Mouse (Mus musculus) c-Kit-negative CD71-positive TER-119-positive erythroid progenitor cells, embryonic 14.5 days (primary cell): ENCODE measurements around the gene Efs.

Source experiments
- DNase-seq: peaks from one replicate; pipeline ENCODE4 v3.0.0-alpha.2; 2013; ENCODE audit warnings: low read depth, low spot score

The Efs gene

GRCm38 (mm10) chr14:54924641-54925348 is 1.1 kb downstream of the Efs start:
- DNase-seq = peak; percentile 22

DNA sequence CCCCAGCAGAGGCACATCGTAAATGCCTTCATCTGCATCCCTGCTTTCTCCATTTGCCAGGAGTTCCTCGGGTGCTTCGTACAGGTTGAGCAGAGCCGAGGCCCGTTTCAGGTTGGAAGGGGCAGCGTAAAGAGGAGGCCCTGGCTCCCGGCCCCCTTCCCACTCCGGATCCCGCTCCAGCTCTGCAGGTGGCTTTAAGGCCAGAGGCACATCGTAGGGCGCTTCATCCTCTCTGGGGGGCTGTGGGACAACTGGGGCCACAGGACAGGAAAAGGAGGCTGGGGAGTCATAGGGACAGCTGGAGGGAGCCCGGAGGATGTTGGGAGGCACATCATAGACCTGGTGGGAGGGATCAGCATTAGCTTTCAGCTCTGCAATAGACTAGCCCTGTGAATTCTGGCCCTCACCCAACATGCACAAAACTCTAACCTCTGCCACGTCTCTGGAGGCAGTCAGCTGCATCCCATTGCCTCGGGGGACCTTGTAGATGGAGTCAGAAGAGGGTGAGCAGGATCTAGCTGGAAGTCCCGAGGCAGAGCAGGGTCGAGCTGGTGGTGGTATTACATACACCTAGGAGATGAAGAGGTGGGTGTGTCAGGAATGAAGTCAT is 5.7 kb downstream of the Efs start:
- DNase-seq = no peak

DNA sequence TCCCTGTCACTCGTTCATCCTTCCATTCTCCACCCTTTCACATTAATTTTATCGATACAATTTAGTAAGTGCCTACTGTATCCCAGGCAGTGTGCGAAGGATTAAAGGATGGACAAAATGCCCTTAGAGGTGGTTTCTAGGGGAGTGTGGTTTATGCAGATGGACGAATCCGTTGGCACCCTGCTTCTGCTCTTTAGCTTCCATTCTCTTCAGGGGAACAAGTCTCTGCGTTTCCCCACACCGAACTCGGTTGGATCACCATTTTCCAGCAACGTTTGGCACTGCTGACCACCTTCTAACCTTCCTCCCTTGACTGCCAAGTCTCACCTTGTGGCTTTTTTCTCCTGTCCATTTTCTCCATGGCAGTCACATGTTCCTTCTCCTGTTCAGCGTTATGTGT is 12.6 kb downstream of the Efs start:
- DNase-seq = no peak

- no peak for DNase-seq
Measured at GRCm38 (mm10) chr14:54912886-54913285, 13.0 kb downstream of the Efs start, which contains the start of gene Slc22a17. TSS of gene Slc22a17 (minus strand) at chr14:54913132.

GRCm38 (mm10) chr14:54912109-54912850 is 13.6 kb downstream of the Efs start:
- DNase-seq = no peak

DNA sequence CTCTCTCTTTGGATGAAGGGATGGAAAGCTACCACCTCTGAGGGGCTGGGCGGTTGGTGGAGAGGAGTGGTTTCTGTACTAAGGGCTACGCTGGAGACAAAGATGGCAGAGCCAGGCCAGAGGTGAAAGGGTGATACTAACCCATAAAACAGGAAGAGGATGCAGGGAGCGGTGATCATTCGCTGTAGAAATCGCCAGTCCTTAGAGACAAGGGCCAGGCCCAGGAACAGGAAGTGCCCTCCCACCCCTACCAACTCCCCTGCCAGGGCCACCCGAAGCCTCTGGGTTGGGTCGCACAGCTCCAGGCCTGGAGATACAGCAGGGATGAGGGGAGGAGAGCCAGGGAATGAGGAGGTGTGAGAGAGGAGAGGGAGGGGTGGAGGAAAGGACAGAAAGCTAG is 17.2 kb downstream of the Efs start:
- no peak for DNase-seq

- DNase-seq = no peak
Measured at GRCm38 (mm10) chr14:54903641-54904040, 22.3 kb downstream of the Efs start.

DNA sequence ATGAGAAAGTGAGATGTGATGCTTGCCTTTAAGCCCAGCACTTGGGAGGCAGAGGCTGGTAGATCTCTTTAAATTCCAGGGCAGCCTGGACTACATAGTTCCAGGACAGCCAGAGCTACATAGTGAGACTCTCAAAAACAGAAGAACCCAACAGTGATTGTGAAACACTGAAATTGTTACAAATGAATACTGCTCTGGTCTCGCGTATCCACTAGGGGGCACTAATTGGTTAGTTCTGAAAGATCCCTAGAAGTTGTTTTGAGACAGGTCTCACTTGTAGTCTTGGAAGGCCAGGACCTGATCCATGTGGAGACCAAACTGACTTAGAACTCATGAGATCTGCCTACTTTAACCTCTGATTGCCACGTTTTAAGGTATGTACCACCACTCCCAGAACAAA is 25.5 kb downstream of the Efs start:
- DNase-seq = no peak

GRCm38 (mm10) chr14:54897445-54897844 is 28.5 kb downstream of the Efs start:
- no peak for DNase-seq

DNA sequence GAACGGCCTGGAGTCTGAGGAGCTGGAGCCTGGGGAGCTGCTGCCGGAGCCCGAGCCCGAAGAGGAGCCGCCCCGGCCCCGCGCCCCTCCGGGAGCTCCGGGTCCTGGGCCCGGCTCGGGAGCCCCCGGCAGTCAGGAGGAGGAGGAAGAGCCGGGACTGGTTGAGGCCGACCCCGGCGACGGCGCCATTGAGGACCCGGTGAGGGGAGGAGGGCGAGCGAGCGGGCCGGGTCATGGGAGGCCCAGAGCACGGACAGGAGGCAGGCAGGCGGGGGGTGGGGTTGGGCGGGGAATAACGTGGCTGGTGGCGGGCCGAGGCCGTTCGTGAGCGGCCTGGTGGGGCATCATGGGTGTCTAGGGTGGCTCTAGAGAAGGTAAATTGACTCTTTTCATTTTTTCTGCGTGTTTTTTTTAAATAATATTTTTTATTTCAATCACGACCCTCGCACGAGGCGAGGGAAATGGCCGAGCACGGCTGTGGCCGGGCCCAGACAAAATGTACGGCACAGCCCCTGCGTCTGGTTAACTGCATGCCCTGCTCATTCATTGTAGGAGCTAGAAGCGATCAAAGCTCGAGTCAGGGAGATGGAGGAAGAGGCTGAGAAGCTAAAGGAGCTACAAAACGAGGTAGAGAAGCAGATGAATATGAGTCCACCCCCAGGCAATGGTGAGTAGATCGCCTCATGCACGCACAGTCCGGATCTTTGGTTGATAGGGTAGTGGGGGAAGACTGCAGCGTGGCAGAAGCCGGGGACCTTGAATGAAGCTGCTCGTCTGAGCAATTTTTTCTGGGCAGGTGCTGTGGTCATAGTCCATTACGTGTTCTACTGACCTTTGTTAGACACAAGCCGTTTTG is 31.4 kb downstream of the Efs start:
- DNase-seq = no peak

- peak; percentile 100 for DNase-seq
Measured at GRCm38 (mm10) chr14:54893651-54894181, 32.2 kb downstream of the Efs start.

DNA sequence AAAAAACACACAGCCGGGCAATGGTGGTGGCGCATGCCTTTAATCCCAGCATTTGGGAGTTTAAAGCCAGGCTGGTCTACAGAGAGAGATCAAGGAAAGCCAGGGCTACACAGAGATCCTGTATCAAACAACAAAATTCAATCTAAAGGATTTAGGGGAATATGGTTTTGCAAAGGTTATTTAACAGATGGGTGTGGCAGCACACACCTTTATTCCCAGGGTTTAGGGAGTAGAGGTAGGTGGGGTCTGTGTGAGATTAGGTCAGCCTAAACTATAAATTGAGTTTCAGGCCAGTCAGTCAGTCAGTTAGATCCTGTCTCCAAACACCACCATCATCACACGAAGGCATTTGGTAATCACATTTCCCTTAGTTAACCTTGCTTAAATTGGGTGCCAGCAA is 33.7 kb downstream of the Efs start, which contains the start of gene Pabpn1:
TSS of gene Pabpn1 (plus strand) at position 301 of the 400 bp plus-strand sequence.
- no peak for DNase-seq

GRCm38 (mm10) chr14:54885309-54885708 is 40.6 kb downstream of the Efs start:
- DNase-seq = no peak

GRCm38 (mm10) chr14:54884022-54884712 is 41.8 kb downstream of the Efs start:
- no peak for DNase-seq

DNA sequence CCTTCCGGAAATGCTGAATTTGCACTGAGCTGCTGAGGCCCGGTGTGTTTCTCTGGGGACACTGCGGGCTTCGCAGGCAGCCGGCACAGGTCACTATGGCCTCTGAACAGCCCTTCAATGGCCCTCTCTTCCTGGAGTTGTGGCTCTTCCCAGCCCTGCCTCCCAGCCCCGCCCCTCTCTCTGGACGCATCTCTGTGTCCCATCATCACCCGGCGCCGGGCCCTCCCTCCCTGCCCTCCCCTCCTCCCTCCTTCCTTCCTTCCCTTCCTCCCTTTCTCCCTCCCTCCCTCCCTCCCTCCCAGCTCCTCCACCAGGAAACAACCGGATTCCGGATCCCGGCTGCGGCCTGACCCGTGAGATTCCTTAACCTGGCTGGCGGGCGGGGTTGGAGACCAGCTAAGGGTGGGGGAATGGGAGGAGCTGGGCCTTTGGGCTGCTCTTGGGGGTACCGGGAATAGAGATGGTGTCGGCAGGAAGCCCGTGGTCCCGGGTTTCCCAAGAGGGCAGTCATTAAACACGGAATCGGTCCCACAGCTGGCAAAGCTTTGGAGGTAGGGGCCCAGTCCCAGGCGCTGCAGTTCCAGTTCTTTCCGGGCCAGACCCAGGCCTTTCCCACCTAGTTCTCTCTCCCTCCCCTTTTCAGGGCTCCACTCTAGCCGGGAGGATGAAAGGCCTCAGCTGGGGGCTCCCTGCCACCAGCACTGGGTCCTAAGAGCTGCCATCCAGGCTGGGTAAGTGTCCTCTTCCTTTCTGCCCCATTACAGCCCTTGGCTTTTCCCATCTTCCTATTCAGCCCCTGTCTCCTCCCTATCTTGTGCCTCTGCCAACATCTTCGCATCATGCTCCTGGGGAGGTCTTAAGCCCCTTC is 42.5 kb downstream of the Efs start, which contains the start of the genes Bcl2l2 and Gm20521:
TSS of gene Bcl2l2 (plus strand) at position 224 of the 868 bp plus-strand sequence.
TSS of gene Gm20521 (plus strand) at position 288 of the 868 bp plus-strand sequence.
- no peak for DNase-seq

DNA sequence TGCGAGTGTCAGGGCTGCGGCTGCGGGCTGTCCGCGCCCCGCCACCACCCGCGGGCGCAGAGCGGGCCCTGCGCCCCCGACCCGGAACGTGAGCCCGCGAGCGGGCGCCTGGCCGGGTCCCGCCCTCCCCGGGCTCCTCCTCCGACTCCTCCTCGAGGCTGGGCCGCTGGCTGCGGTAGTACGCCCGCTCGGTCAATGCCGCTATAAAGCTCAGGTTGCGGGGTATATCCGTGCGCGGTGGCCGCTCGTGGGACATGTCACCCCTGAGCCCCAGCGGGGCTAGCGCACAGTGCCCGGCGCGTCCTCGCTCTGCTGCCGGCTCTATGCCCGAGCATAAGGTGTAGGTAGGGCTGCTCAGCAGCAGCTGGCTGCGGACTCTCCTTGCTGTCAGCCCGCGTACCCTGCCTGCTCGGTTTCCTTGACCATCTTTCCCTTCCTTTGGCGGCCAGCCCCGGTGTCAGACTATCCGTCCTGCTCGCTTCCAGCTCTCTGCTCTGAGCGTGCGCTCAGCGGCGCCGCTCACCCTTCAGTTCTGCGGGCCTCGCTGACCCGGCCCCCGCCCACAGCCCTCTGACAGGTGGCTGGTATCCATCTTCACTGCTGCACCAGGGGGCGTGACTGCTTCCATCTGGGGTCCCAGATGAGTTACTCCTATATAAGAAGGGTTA is 48.7 kb downstream of the Efs start, which contains the start of gene Ppp1r3e:
TSS of gene Ppp1r3e (minus strand) at position 503 of the 668 bp plus-strand sequence.
- DNase-seq = no peak

DNA sequence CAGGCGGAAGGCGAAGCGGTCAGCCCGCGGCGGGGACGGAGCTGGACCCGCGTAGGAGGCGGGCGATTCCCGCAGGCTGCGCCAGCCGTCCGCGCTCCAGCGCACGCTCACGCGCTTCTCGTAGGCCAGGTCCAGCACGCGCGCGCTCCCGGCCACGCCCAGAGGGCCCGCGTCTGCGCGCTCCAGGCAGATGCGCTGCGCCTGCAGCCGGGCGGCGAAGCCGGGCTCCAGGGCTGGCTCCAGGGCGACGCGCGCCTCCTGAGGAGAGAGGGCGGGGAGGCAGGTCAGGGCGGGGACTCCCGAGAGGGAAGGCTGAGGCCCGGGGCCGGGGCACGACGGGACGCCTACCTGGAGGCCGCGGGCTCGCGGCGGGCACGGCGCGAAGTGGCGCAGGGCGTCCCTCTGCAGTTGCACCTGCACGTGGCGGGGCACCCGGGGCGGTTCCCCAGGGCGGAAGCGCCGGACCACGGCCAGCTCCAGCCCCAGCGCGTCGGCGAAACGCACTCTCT is 49.3 kb downstream of the Efs start:
- DNase-seq = peak; percentile 68

DNA sequence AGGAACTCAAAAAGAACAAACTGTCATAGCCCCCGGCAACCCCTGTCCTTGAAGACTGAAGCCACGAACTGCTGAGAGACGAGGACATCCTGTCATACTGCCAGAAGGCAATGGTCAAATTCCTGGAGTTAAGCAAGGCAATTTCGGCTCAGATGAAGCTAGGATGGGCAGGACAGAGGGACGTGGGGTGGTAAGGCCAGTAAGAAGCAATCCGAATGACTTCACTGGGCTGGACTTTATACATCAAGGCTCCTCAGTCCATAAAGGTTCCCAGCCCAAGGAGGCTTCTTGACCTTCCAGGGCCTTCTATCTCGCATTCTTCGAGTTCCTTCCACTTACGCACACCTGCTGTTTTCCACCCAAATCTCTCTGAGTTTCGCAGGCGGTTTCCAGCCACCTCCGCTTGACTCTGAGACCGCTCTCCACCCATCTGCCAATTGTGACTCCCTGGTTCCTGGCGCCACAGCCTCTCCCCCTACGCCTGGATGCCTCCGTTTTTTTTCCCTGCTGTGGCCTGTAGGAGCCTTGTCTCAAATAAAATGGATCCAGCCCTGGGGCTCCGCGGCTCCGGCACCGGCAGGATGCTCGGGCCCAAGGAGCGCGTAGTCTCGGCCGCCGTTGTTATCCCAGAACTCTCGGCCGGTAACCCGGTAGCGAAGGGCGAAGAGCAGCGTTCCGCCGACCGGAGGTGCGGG is 49.9 kb downstream of the Efs start:
- no peak for DNase-seq
